Comparison of ENCODE assay signal across 7 mouse cellular contexts in genomic region chr7:62922246-62922645, GRCm38 (mm10).
DNase-seq lines count a peak whose midpoint lies in the region; ATAC-seq and TF ChIP-seq lines count a peak whose summit lies in the region.

No protein-coding gene starts in this region.

- peak; percentile 48; the same call in 1 of the 2 replicates for TF ChIP-seq CTCF in liver, adult 2 months (IDR thresholded peaks at IDR 0.05; ENCODE audit: low read depth, low read length)
- peak; percentile 65 for TF ChIP-seq CTCF in left cerebral cortex, adult 2 months (IDR thresholded peaks at IDR 0.05)

- peak; percentile 48 for DNase-seq in liver, adult 2 months (ENCODE audit: extremely low read depth, low read depth, low spot score)
- DNase-seq in liver, embryonic 11.5 days (ENCODE audit: low spot score), result no peak
- DNase-seq in adrenal gland, postnatal 36 days, result peak; percentile 10 to 32
- peak; percentile 25 for DNase-seq in embryo, embryonic 9.5 days (ENCODE audit: extremely low spot score)
- DNase-seq in left cerebral cortex, adult 2 months (ENCODE audit: extremely low spot score in 1 of 2, low spot score in 2 of 2), result peak; percentile 39 to 40
- DNase-seq in right cerebral cortex, postnatal 36 days (ENCODE audit: low spot score in 2 of 2), result peak; percentile 12 to 26

- H3K79me2 ChIP-seq in liver, adult 2 months (ENCODE audit: control insufficient read depth, insufficient read depth, low read length), result no peaks in the 10 kb centered on the region

- intact Hi-C loops in left cerebral cortex, adult 2 months (cut with DNase I), result loop anchor here (5.0 to 10.0 kb wide), 3 partner anchors 663 to 823 kb away; no protein-coding TSS in a partner anchor

- TF ChIP-seq POLR2A in liver, adult 2 months (IDR thresholded peaks at IDR 0.05; ENCODE audit: extremely low read depth, insufficient read depth, low read length), result no peak

- H3K9ac ChIP-seq in liver, adult 2 months (ENCODE audit: low read depth, low read length), result no peak overlapping the region
- no peak overlapping the region for H3K9ac ChIP-seq in liver, embryonic 11.5 days (ENCODE audit: low read depth, low read length)

- H3K36me3 ChIP-seq in liver, adult 2 months (ENCODE audit: control insufficient read depth, insufficient read depth, low read length), result no peaks in the 10 kb centered on the region
- no peaks in the 10 kb centered on the region for H3K36me3 ChIP-seq in liver, embryonic 11.5 days (ENCODE audit: control insufficient read depth, insufficient read depth, low read length)

- no peaks in the 10 kb centered on the region for H3K27me3 ChIP-seq in liver, adult 2 months (ENCODE audit: control insufficient read depth, insufficient read depth, low read length)
- H3K27me3 ChIP-seq in liver, embryonic 11.5 days (replicated peaks; ENCODE audit: control insufficient read depth, insufficient read depth, low read length), result no peaks in the 10 kb centered on the region

- no peak overlapping the region for H3K4me2 ChIP-seq in liver, embryonic 11.5 days

- no peak overlapping the region; the same call in 1 of the 2 replicates for H3K27ac ChIP-seq in liver, adult 2 months (replicated peaks; ENCODE audit: insufficient read depth, low read depth, low read length)
- H3K27ac ChIP-seq in liver, embryonic 11.5 days (ENCODE audit: low read depth, low read length), result no peak overlapping the region
- no peak overlapping the region for H3K27ac ChIP-seq in left cerebral cortex, adult 2 months

- H3K4me3 ChIP-seq in liver, adult 2 months (ENCODE audit: insufficient read depth, low read depth, low read length), result no peak overlapping the region
- no peak overlapping the region for H3K4me3 ChIP-seq in liver, embryonic 11.5 days (ENCODE audit: low read depth, low read length)
- no peak overlapping the region for H3K4me3 ChIP-seq in left cerebral cortex, adult 2 months

- no peak for ATAC-seq in liver, embryonic 11.5 days (replicated peaks; ENCODE audit: low FRiP score)
- ATAC-seq in erythroid progenitor cell, adult 5-6 weeks (replicated peaks; ENCODE audit: low FRiP score, poor library complexity, severe bottlenecking), result no peak

- peaks cover 16% of the 10 kb centered on the region for H3K4me1 ChIP-seq in liver, adult 2 months (ENCODE audit: control insufficient read depth, insufficient read depth, low read length)
- no peaks in the 10 kb centered on the region for H3K4me1 ChIP-seq in liver, embryonic 11.5 days (replicated peaks; ENCODE audit: control insufficient read depth, insufficient read depth, low read length)

- H3K9me3 ChIP-seq in liver, embryonic 11.5 days (ENCODE audit: control insufficient read depth, low read length), result no peaks in the 10 kb centered on the region

- 31% methylated on average over 1 of the region's 1 CpGs for WGBS in liver, adult 2 months
- 0% methylated on average over 1 of the region's 1 CpGs for WGBS in liver, embryonic 11.5 days
